Mouse (Mus musculus): ENCODE data around the gene Clic6. TPM values are rescaled to one million over a fixed set of nuclear protein-coding genes. Genes with fewer than 3 reads are reported as not detected.

Clic6 gene
- polyA plus RNA-seq, 1 experiment, result not detected

DNA sequence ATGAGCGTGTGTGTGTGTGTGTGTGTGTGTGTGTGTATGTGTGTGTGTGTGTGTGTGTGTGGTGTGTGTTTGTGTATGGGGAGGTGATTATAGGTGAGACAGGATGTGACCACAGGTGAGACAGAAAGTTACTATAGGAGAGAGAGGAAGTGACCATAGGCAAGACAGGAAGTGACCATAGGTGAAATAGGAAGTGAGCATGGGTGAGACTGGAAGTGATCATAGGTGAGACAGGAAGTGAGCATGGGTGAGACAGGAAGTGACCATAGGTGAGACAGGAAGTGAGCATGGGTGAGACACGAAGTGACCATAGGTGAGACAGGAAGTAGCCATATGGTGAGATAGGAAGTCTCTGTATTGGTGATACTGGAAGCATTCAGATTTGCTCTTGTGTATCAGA, 49.7 kb downstream of the Clic6 start:
- Histone ChIP-seq H3ac (ENCODE audit: control insufficient read depth, insufficient read length) (no peak overlapping the region), H3K79me2 (ENCODE audit: control insufficient read depth, insufficient read depth) (no peaks in the 10 kb centered on the region), H3K36me3 (ENCODE audit: control insufficient read depth, insufficient read depth) (no peaks in the 10 kb centered on the region), H3K4me3 (no peak overlapping the region), H3K27me3 (ENCODE audit: control insufficient read depth, insufficient read depth, insufficient read length) (no peaks in the 10 kb centered on the region), H3K4me2 (ENCODE audit: low read depth) (no peak overlapping the region)
- TF ChIP-seq MAX (IDR thresholded peaks at IDR 0.05; ENCODE audit: low read depth) (no peak), USF1 (IDR thresholded peaks at IDR 0.05; ENCODE audit: low read depth) (no peak), REST (IDR thresholded peaks at IDR 0.05; ENCODE audit: insufficient read depth, insufficient read length) (no peak), POLR2A (IDR thresholded peaks at IDR 0.05; ENCODE audit: insufficient read length, low read depth) (no peak), E2F4 (IDR thresholded peaks at IDR 0.05; ENCODE audit: insufficient read depth) (no peak), MYOG (IDR thresholded peaks at IDR 0.05; ENCODE audit: control insufficient read depth in 1 of 3, insufficient read depth in 1 of 3, insufficient read length in 2 of 3, low read depth in 2 of 3) (no peak), MYOD1 (IDR thresholded peaks at IDR 0.05; ENCODE audit: control insufficient read depth in 1 of 3, insufficient read length in 2 of 3, low read depth in 2 of 3) (no peak), POLR2AphosphoS2 (IDR thresholded peaks at IDR 0.05; ENCODE audit: insufficient read length, low read depth) (no peak), SRF (IDR thresholded peaks at IDR 0.05; ENCODE audit: control insufficient read depth, insufficient read length, low read depth) (no peak), CEBPB (IDR thresholded peaks at IDR 0.05; ENCODE audit: insufficient read depth, poor library complexity, severe bottlenecking) (no peak), TCF3 (IDR thresholded peaks at IDR 0.05; ENCODE audit: insufficient read length, low read depth) (no peak), TCF12 (IDR thresholded peaks at IDR 0.05; ENCODE audit: insufficient read depth, poor library complexity, severe bottlenecking) (no peak)

GRCm38 (mm10) chr16:92538356-92538755, 52.8 kb downstream of the Clic6 start:
- H3K79me2 ChIP-seq (ENCODE audit: control insufficient read depth, insufficient read depth), result no peaks in the 10 kb centered on the region
- TF ChIP-seq E2F4 (IDR thresholded peaks at IDR 0.05; ENCODE audit: insufficient read depth) (no peak), MAX (IDR thresholded peaks at IDR 0.05; ENCODE audit: low read depth) (no peak), TCF12 (IDR thresholded peaks at IDR 0.05; ENCODE audit: insufficient read depth, poor library complexity, severe bottlenecking) (no peak), CEBPB (IDR thresholded peaks at IDR 0.05; ENCODE audit: insufficient read depth, poor library complexity, severe bottlenecking) (no peak), USF1 (IDR thresholded peaks at IDR 0.05; ENCODE audit: low read depth) (no peak), POLR2A (IDR thresholded peaks at IDR 0.05; ENCODE audit: insufficient read length, low read depth) (no peak), SRF (IDR thresholded peaks at IDR 0.05; ENCODE audit: control insufficient read depth, insufficient read length, low read depth) (no peak), MYOG (IDR thresholded peaks at IDR 0.05; ENCODE audit: control insufficient read depth in 1 of 3, insufficient read depth in 1 of 3, insufficient read length in 2 of 3, low read depth in 2 of 3) (no peak), REST (IDR thresholded peaks at IDR 0.05; ENCODE audit: insufficient read depth, insufficient read length) (no peak), POLR2AphosphoS2 (IDR thresholded peaks at IDR 0.05; ENCODE audit: insufficient read length, low read depth) (no peak), TCF3 (IDR thresholded peaks at IDR 0.05; ENCODE audit: insufficient read length, low read depth) (no peak), MYOD1 (IDR thresholded peaks at IDR 0.05; ENCODE audit: control insufficient read depth in 1 of 3, insufficient read length in 2 of 3, low read depth in 2 of 3) (no peak)
- H3K4me3 ChIP-seq, result no peak overlapping the region
- no peaks in the 10 kb centered on the region for H3K27me3 ChIP-seq (ENCODE audit: control insufficient read depth, insufficient read depth, insufficient read length)
- H3K4me2 ChIP-seq (ENCODE audit: low read depth), result no peak overlapping the region
- no peaks in the 10 kb centered on the region for H3K36me3 ChIP-seq (ENCODE audit: control insufficient read depth, insufficient read depth)
- no peak overlapping the region for H3ac ChIP-seq (ENCODE audit: control insufficient read depth, insufficient read length)

GRCm38 (mm10) chr16:92544264-92544663, 58.7 kb downstream of the Clic6 start:
- TF ChIP-seq CEBPB (IDR thresholded peaks at IDR 0.05; ENCODE audit: insufficient read depth, poor library complexity, severe bottlenecking) (no peak), REST (IDR thresholded peaks at IDR 0.05; ENCODE audit: insufficient read depth, insufficient read length) (no peak), E2F4 (IDR thresholded peaks at IDR 0.05; ENCODE audit: insufficient read depth) (no peak), TCF12 (IDR thresholded peaks at IDR 0.05; ENCODE audit: insufficient read depth, poor library complexity, severe bottlenecking) (no peak), SRF (IDR thresholded peaks at IDR 0.05; ENCODE audit: control insufficient read depth, insufficient read length, low read depth) (no peak), MAX (IDR thresholded peaks at IDR 0.05; ENCODE audit: low read depth) (no peak), MYOD1 (IDR thresholded peaks at IDR 0.05; ENCODE audit: control insufficient read depth in 1 of 3, insufficient read length in 2 of 3, low read depth in 2 of 3) (no peak), POLR2A (IDR thresholded peaks at IDR 0.05; ENCODE audit: insufficient read length, low read depth) (no peak), USF1 (IDR thresholded peaks at IDR 0.05; ENCODE audit: low read depth) (no peak), POLR2AphosphoS2 (IDR thresholded peaks at IDR 0.05; ENCODE audit: insufficient read length, low read depth) (no peak), TCF3 (IDR thresholded peaks at IDR 0.05; ENCODE audit: insufficient read length, low read depth) (no peak), MYOG (IDR thresholded peaks at IDR 0.05; ENCODE audit: control insufficient read depth in 1 of 3, insufficient read depth in 1 of 3, insufficient read length in 2 of 3, low read depth in 2 of 3) (no peak)
- H3K36me3 ChIP-seq (ENCODE audit: control insufficient read depth, insufficient read depth), result no peaks in the 10 kb centered on the region
- no peaks in the 10 kb centered on the region for H3K79me2 ChIP-seq (ENCODE audit: control insufficient read depth, insufficient read depth)
- no peak overlapping the region for H3K4me3 ChIP-seq
- H3K27me3 ChIP-seq (ENCODE audit: control insufficient read depth, insufficient read depth, insufficient read length), result no peaks in the 10 kb centered on the region
- H3ac ChIP-seq (ENCODE audit: control insufficient read depth, insufficient read length), result no peak overlapping the region
- no peak overlapping the region for H3K4me2 ChIP-seq (ENCODE audit: low read depth)

DNA sequence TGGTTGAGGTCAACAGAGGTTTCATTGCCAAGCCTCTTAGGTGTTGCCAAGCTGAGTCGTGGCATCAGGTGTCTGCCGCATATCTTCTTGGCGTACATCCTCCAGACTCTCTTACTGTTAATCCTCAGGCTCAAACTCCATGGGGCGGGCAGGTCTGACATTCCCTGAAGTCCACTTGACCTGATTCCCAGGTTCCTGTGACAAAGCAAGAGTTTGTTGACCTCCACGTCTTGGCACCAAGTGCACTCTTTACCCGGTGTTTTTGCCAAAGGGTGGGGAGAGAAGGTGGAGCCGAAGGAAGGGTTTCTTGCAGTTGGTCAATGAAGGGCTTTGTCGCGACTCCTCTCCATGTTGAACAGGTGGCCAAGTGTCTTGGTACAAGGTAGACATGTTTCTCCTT, 63.1 kb downstream of the Clic6 start:
- Histone ChIP-seq H3K27me3 (ENCODE audit: control insufficient read depth, insufficient read depth, insufficient read length) (no peaks in the 10 kb centered on the region), H3K4me2 (ENCODE audit: low read depth) (no peak overlapping the region), H3K36me3 (ENCODE audit: control insufficient read depth, insufficient read depth) (no peaks in the 10 kb centered on the region), H3K4me3 (no peak overlapping the region), H3K79me2 (ENCODE audit: control insufficient read depth, insufficient read depth) (no peaks in the 10 kb centered on the region), H3ac (ENCODE audit: control insufficient read depth, insufficient read length) (no peak overlapping the region)
- TF ChIP-seq TCF12 (IDR thresholded peaks at IDR 0.05; ENCODE audit: insufficient read depth, poor library complexity, severe bottlenecking) (no peak), TCF3 (IDR thresholded peaks at IDR 0.05; ENCODE audit: insufficient read length, low read depth) (no peak), POLR2A (IDR thresholded peaks at IDR 0.05; ENCODE audit: insufficient read length, low read depth) (no peak), CEBPB (IDR thresholded peaks at IDR 0.05; ENCODE audit: insufficient read depth, poor library complexity, severe bottlenecking) (no peak), SRF (IDR thresholded peaks at IDR 0.05; ENCODE audit: control insufficient read depth, insufficient read length, low read depth) (no peak), POLR2AphosphoS2 (IDR thresholded peaks at IDR 0.05; ENCODE audit: insufficient read length, low read depth) (no peak), MYOG (IDR thresholded peaks at IDR 0.05; ENCODE audit: control insufficient read depth in 1 of 3, insufficient read depth in 1 of 3, insufficient read length in 2 of 3, low read depth in 2 of 3) (no peak), E2F4 (IDR thresholded peaks at IDR 0.05; ENCODE audit: insufficient read depth) (no peak), REST (IDR thresholded peaks at IDR 0.05; ENCODE audit: insufficient read depth, insufficient read length) (no peak), USF1 (IDR thresholded peaks at IDR 0.05; ENCODE audit: low read depth) (no peak), MAX (IDR thresholded peaks at IDR 0.05; ENCODE audit: low read depth) (no peak), MYOD1 (IDR thresholded peaks at IDR 0.05; ENCODE audit: control insufficient read depth in 1 of 3, insufficient read length in 2 of 3, low read depth in 2 of 3) (no peak)

Data from myocyte (in vitro differentiated cells).